Mouse (Mus musculus): ENCODE results near the gene Myh8. TPM values are rescaled to one million over a fixed set of nuclear protein-coding genes. Genes with fewer than 3 reads are reported as not detected.

Myh8 gene
- polyA plus RNA-seq, 1 experiment from 2014 or later: 0.04 TPM

DNA sequence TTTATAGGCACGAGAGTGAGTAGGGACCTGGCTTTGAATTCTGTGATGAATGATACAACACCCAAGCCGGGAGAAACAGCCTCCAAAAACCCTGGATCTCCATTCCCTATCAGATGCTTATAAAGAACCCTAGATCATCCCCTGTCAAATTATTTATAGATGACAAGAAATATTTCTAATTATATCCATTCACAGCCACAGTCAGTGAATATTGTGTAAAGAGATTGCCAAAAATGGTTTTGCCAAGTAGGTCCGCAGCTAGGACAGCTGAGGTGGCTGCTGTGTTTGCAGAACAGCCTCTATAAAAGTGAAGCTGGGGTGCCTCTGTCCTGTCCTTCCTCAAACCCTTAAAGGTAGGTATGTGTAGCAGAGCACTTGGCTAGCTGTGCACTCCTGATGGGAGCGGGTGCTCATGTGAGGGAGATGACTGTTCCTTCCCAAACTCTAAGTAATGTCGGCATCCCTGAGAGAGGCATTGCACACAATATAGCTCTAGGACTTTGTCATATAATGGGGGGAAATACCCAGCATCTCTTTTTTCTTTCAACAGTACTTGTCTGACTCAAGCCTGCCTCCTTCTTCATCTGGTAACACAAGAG lies 39.3 kb upstream of the Myh8 start, which contains the start of gene Myh4:
Gene Myh4 (plus strand): TSS at position 549 of the 599 bp plus-strand sequence.
- no peak for TF ChIP-seq CTCF (IDR thresholded peaks at IDR 0.05; ENCODE audit: low read depth)
- H3K4me2 ChIP-seq (replicated peaks; ENCODE audit: low read depth): no peak within 1 kb of the TSS
- no peaks in the 10 kb centered on the region for H3K36me3 ChIP-seq (ENCODE audit: control insufficient read depth, insufficient read depth)
- H3K27ac ChIP-seq (ENCODE audit: low read depth, low read length): no peak within 1 kb of the TSS
- H3K9me3 ChIP-seq (ENCODE audit: control insufficient read depth): no peaks in the 10 kb centered on the region
- no peak within 1 kb of the TSS for H3K4me3 ChIP-seq (ENCODE audit: low read depth, low read length)
- ATAC-seq: no peak
- 81% methylated on average over 5 of the region's 5 CpGs for WGBS
- H3K9ac ChIP-seq (ENCODE audit: low read depth, low read length): no peak within 1 kb of the TSS
- no peaks in the 10 kb centered on the region for H3K27me3 ChIP-seq (replicated peaks; ENCODE audit: control insufficient read depth, insufficient read depth, low read length)
- H3K4me1 ChIP-seq (replicated peaks; ENCODE audit: control insufficient read depth, insufficient read depth, low read length): no peaks in the 10 kb centered on the region

DNA sequence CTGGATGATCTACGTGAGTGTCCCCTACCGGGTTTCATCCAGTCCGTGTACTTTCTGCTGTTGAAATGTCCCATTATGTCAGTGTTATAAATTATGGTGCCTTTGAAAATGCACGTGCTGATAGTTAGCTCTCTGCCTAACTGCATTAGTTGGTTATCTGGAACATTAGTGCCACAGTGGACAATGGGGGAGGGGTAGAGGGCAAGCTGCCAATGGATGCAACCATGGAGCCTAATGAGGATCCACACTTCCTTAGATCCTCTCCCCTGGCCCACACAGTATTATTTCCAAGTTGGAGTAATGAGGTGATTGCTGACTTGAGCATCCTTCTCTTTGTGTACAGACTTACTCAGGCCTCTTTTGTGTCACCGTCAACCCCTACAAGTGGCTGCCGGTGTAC lies 35.9 kb upstream of the Myh8 start:
- no peaks in the 10 kb centered on the region for H3K27me3 ChIP-seq (replicated peaks; ENCODE audit: control insufficient read depth, insufficient read depth, low read length)
- H3K4me2 ChIP-seq (replicated peaks; ENCODE audit: low read depth): no peak overlapping the region
- H3K4me1 ChIP-seq (replicated peaks; ENCODE audit: control insufficient read depth, insufficient read depth, low read length): no peaks in the 10 kb centered on the region
- no peak for ATAC-seq
- no peak overlapping the region for H3K9ac ChIP-seq (ENCODE audit: low read depth, low read length)
- no peak overlapping the region for H3K4me3 ChIP-seq (ENCODE audit: low read depth, low read length)
- H3K27ac ChIP-seq (ENCODE audit: low read depth, low read length): no peak overlapping the region
- no peak for TF ChIP-seq CTCF (IDR thresholded peaks at IDR 0.05; ENCODE audit: low read depth)
- WGBS: 85% methylated on average over 6 of the region's 6 CpGs
- H3K36me3 ChIP-seq (ENCODE audit: control insufficient read depth, insufficient read depth): no peaks in the 10 kb centered on the region
- H3K9me3 ChIP-seq (ENCODE audit: control insufficient read depth): no peaks in the 10 kb centered on the region

DNA sequence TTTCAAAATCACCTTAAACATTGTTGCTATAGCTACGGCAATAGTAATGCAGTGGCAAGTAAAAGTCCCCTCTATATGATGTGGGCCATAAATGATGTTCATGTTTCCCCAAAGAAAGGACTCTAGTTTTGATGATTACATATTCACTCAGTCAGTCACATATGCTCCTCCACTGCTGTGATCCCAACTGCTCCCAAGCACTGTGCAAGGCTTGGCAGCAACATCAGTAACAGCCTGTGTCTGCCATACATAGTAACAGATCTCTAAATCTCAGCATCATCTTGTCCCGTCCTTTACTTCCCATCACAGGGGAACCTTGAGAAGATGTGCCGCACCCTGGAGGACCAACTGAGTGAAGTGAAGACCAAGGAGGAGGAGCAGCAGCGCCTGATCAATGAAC lies 23.2 kb upstream of the Myh8 start:
- no peak for TF ChIP-seq CTCF (IDR thresholded peaks at IDR 0.05; ENCODE audit: low read depth)
- ATAC-seq: no peak

DNA sequence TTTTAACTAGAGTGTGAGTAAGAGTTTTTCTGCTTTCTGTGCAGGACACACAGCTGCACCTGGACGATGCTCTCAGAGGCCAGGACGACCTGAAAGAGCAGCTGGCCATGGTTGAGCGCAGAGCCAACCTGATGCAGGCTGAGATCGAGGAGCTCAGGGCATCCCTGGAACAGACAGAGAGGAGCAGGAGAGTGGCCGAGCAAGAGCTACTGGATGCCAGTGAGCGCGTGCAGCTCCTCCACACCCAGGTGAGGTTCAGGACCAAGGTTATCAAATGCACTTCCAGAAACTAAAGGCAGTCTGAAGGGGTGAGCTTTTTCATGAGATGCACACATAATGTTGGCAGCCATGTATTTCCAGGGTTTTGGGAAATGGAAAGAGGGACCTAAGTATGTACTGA lies 19.9 kb upstream of the Myh8 start:
- H3K27me3 ChIP-seq (replicated peaks; ENCODE audit: control insufficient read depth, insufficient read depth, low read length): no peaks in the 10 kb centered on the region
- no peak overlapping the region for H3K27ac ChIP-seq (ENCODE audit: low read depth, low read length)
- 83% methylated on average over 7 of the region's 7 CpGs for WGBS
- no peaks in the 10 kb centered on the region for H3K9me3 ChIP-seq (ENCODE audit: control insufficient read depth)
- no peaks in the 10 kb centered on the region for H3K4me1 ChIP-seq (replicated peaks; ENCODE audit: control insufficient read depth, insufficient read depth, low read length)
- no peak overlapping the region for H3K4me3 ChIP-seq (ENCODE audit: low read depth, low read length)
- no peak overlapping the region for H3K4me2 ChIP-seq (replicated peaks; ENCODE audit: low read depth)
- no peak for TF ChIP-seq CTCF (IDR thresholded peaks at IDR 0.05; ENCODE audit: low read depth)
- H3K9ac ChIP-seq (ENCODE audit: low read depth, low read length): no peak overlapping the region
- no peaks in the 10 kb centered on the region for H3K36me3 ChIP-seq (ENCODE audit: control insufficient read depth, insufficient read depth)
- no peak for ATAC-seq

More for the DNA sequence above, 23.2 kb upstream of the Myh8 start:
- no peak overlapping the region for H3K27ac ChIP-seq (ENCODE audit: low read depth, low read length)
- no peaks in the 10 kb centered on the region for H3K27me3 ChIP-seq (replicated peaks; ENCODE audit: control insufficient read depth, insufficient read depth, low read length)
- no peak overlapping the region for H3K4me2 ChIP-seq (replicated peaks; ENCODE audit: low read depth)
- H3K9me3 ChIP-seq (ENCODE audit: control insufficient read depth): no peaks in the 10 kb centered on the region
- no peak overlapping the region for H3K4me3 ChIP-seq (ENCODE audit: low read depth, low read length)
- no peak overlapping the region for H3K9ac ChIP-seq (ENCODE audit: low read depth, low read length)
- no peaks in the 10 kb centered on the region for H3K4me1 ChIP-seq (replicated peaks; ENCODE audit: control insufficient read depth, insufficient read depth, low read length)
- no peaks in the 10 kb centered on the region for H3K36me3 ChIP-seq (ENCODE audit: control insufficient read depth, insufficient read depth)
- 89% methylated on average over 4 of the region's 4 CpGs for WGBS

DNA sequence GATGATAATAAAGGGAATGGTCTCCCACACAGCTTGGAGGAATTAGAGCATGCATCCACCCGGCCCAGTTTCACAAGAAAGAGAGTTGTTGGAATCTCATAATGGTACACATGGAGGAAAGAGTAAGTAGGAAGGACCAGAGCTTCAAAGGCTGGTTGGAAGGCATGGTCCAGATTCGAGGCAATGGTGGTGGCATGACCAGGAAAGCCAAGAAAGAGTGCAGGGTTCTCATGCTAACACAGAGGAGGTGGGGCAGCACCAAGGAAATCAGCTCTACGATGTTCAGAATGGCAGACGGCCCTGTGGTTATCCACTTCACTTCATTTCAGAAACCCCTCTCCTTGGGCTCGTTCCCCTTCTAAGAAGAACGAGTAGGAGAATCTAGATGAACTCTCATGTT lies 16.0 kb upstream of the Myh8 start:
- H3K27me3 ChIP-seq (replicated peaks; ENCODE audit: control insufficient read depth, insufficient read depth, low read length): no peaks in the 10 kb centered on the region
- H3K9ac ChIP-seq (ENCODE audit: low read depth, low read length): no peak overlapping the region
- 82% methylated on average over 6 of the region's 6 CpGs for WGBS
- H3K4me3 ChIP-seq (ENCODE audit: low read depth, low read length): no peak overlapping the region
- no peaks in the 10 kb centered on the region for H3K36me3 ChIP-seq (ENCODE audit: control insufficient read depth, insufficient read depth)
- no peak overlapping the region for H3K4me2 ChIP-seq (replicated peaks; ENCODE audit: low read depth)
- no peaks in the 10 kb centered on the region for H3K4me1 ChIP-seq (replicated peaks; ENCODE audit: control insufficient read depth, insufficient read depth, low read length)
- H3K27ac ChIP-seq (ENCODE audit: low read depth, low read length): no peak overlapping the region
- no peak for ATAC-seq
- TF ChIP-seq CTCF (IDR thresholded peaks at IDR 0.05; ENCODE audit: low read depth): no peak
- no peaks in the 10 kb centered on the region for H3K9me3 ChIP-seq (ENCODE audit: control insufficient read depth)

DNA sequence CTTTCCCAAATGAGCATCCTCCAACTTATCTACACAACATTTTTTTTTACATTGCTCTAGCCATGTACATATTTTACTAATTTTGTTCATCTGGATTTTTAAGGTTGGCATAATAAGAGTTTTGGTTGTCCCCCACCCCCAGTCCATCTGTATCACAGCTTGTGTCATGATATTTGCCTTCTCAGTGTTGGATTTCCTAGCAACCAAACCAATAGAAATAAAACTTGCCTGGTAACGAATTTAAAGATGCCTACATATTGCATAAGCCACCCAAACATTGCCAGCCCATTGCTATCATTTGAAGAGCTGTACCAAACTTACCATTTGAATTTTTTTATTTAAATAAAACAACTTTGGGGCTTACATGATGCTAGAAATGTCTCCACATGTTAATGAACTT lies 16.5 kb downstream of the Myh8 start:
- no peak for ATAC-seq
- no peak overlapping the region for H3K4me2 ChIP-seq (replicated peaks; ENCODE audit: low read depth)
- H3K9me3 ChIP-seq (ENCODE audit: control insufficient read depth): 0 out of 2 replicates have a peak, but pooled peaks cover 4% of the 10 kb centered on the region
- no peak overlapping the region for H3K4me3 ChIP-seq (ENCODE audit: low read depth, low read length)
- no peak overlapping the region for H3K9ac ChIP-seq (ENCODE audit: low read depth, low read length)
- no peaks in the 10 kb centered on the region for H3K27me3 ChIP-seq (replicated peaks; ENCODE audit: control insufficient read depth, insufficient read depth, low read length)
- WGBS: 77% methylated on average over 1 of the region's 1 CpGs
- H3K27ac ChIP-seq (ENCODE audit: low read depth, low read length): no peak overlapping the region
- no peaks in the 10 kb centered on the region for H3K4me1 ChIP-seq (replicated peaks; ENCODE audit: control insufficient read depth, insufficient read depth, low read length)
- no peak for TF ChIP-seq CTCF (IDR thresholded peaks at IDR 0.05; ENCODE audit: low read depth)
- H3K36me3 ChIP-seq (ENCODE audit: control insufficient read depth, insufficient read depth): no peaks in the 10 kb centered on the region
